Comparison of ENCODE assay signal across 8 mouse cellular contexts in the genomic region with DNA sequence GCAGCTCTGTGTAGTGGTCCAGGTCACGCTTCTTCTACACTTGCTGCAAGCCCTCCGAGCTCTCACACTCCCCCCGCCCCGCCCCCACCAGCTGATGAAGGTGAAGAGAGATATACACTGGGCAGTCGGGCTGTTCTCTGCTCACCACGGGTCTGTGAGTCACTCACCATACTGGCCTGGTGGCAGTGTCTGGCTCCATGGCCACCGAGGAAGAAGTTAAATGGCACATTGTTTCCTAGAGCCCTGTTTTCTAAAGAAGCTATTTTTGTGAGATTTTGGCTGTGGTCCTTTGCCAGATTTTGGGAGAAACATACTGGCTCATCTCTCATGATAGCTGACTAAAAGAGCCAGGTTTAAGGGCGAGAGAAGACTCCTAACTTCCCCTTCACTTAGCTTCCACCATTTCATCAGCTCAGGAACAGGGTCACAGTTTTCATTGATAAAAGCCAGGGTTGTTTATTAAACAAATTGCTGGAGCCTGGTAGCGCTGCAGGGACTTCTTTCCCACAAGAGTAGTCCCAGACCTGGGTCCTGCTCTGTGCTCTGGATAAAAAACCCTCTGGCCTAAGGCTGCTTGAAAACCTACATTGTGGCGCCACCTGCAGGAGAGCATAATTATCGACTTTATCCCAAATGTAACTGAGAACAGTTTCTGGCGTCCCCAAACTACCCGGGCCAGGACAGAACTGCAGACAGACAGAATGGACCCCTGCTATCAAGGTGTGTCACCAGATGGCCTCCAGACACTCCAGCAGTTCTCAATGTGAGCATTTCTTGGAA. TPM values are rescaled to one million over a fixed set of nuclear protein-coding genes. Genes with fewer than 3 reads are reported as not detected.
DNase-seq lines count a peak whose midpoint lies in the region; TF ChIP-seq lines count a peak whose summit lies in the region.
"Had no signal": no experiment of that assay in that cellular context is flagged by ENCODE, and none has a peak within 500 bp of the region (broad histone marks: within the 10 kb centered on the region; RNA-seq: fewer than 3 reads in every experiment).

No protein-coding gene starts in this region.

- H3K9ac ChIP-seq in ES-Bruce4 (ENCODE audit: low read depth, poor library complexity, severe bottlenecking) = no peak overlapping the region
- H3K9ac ChIP-seq: heart, embryonic 13.5 days had no signal

- H3K27ac ChIP-seq in ES-Bruce4 (ENCODE audit: insufficient read depth, low read length) = no peak overlapping the region
- H3K27ac ChIP-seq in heart, embryonic 10.5 days = 0 out of 2 replicates have a peak overlapping the region, but pooled peaks have one; percentile 23
- peak overlapping the region; percentile 25; the same call in 1 of the 2 replicates for H3K27ac ChIP-seq in layer of hippocampus, adult 2 months
- H3K27ac ChIP-seq: heart, embryonic 13.5 days had no signal

- no peak for TF ChIP-seq POLR2A in ES-Bruce4 (IDR thresholded peaks at IDR 0.05; ENCODE audit: insufficient read depth, low read length)

- WGBS in heart, embryonic 10.5 days = 14% methylated on average over 13 of the region's 13 CpGs

- H3K4me3 ChIP-seq in ES-Bruce4 (ENCODE audit: low read depth, low read length) = no peak overlapping the region
- no peak overlapping the region for H3K4me3 ChIP-seq in heart, embryonic 10.5 days
- no peak overlapping the region for H3K4me3 ChIP-seq in layer of hippocampus, adult 2 months
- H3K4me3 ChIP-seq: heart, embryonic 13.5 days had no signal

- no peaks in the 10 kb centered on the region for H3K4me1 ChIP-seq in ES-Bruce4 (ENCODE audit: control insufficient read depth, insufficient read depth, low read length)
- peaks cover 40% of the 10 kb centered on the region for H3K4me1 ChIP-seq in heart, embryonic 10.5 days

- H3K27me3 ChIP-seq in ES-Bruce4 (ENCODE audit: control insufficient read depth, insufficient read depth, low read length, poor library complexity, severe bottlenecking) = peaks cover 13% of the 10 kb centered on the region
- peaks cover 34% of the 10 kb centered on the region; the same call in 1 of the 2 replicates for H3K27me3 ChIP-seq in heart, embryonic 10.5 days (ENCODE audit: insufficient read depth, poor library complexity, severe bottlenecking)

- H3K36me3 ChIP-seq in ES-Bruce4 (ENCODE audit: control insufficient read depth, insufficient read depth, low read length, poor library complexity, severe bottlenecking) = no peaks in the 10 kb centered on the region
- no peaks in the 10 kb centered on the region for H3K36me3 ChIP-seq in heart, embryonic 10.5 days
- H3K36me3 ChIP-seq: heart, embryonic 13.5 days had no signal

- TF ChIP-seq CTCF in ES-Bruce4 (IDR thresholded peaks at IDR 0.05; ENCODE audit: low read depth, low read length) = peak; percentile 44
- TF ChIP-seq CTCF in layer of hippocampus, adult 2 months (conservative IDR thresholded peaks at IDR 0.05) = peak; percentile 90

- H3K9me3 ChIP-seq in ES-Bruce4 (replicated peaks; ENCODE audit: control insufficient read depth, insufficient read depth, low read length, poor library complexity, severe bottlenecking) = no peaks in the 10 kb centered on the region
- H3K9me3 ChIP-seq in heart, embryonic 10.5 days = no peaks in the 10 kb centered on the region
- H3K9me3 ChIP-seq: heart, embryonic 13.5 days had no signal

- TF ChIP-seq EP300 in ES-Bruce4 (IDR thresholded peaks at IDR 0.05; ENCODE audit: insufficient read depth, low read depth, low read length) = no peak

- peak; percentile 71 to 93 for DNase-seq in adrenal gland, adult (ENCODE audit: inconsistent age in 2 of 2, low spot score in 1 of 2)
- peak; percentile 49 to 81 for DNase-seq in cerebellum, postnatal 4 days (ENCODE audit: low spot score in 2 of 2)
- peak; percentile 86 for DNase-seq in heart, embryonic 10.5 days (ENCODE audit: low spot score)
- DNase-seq in layer of hippocampus, adult 2 months (ENCODE audit: low spot score in 2 of 2) = peak; percentile 55 to 82
- peak; percentile 66 to 74 for DNase-seq in lung, adult 18-20 months
- DNase-seq in right cerebral cortex, postnatal 4 days = peak; percentile 86

RNA-seq across cellular contexts. Expression of a gene that starts 3.2 kb away (rescaled TPM):
- polyA plus RNA-seq in ES-Bruce4 (2011; ENCODE audit: insufficient read depth, insufficient read length, low read depth, missing spikeins) = 0.27 and 0.33 TPM in 2 replicates
- polyA plus RNA-seq in heart, embryonic 10.5 days (2016; fragmentation: Nextera tagmentation; extraction: Ambion mirVana) = 7.2 and 7.8 TPM in 2 replicates
- 100 to 1,000 TPM; 126 to 131 TPM for total RNA-seq in layer of hippocampus, adult 2 months (2021)
